Mouse (Mus musculus): ENCODE data around the gene Ckmt2.

Ckmt2 gene

DNA sequence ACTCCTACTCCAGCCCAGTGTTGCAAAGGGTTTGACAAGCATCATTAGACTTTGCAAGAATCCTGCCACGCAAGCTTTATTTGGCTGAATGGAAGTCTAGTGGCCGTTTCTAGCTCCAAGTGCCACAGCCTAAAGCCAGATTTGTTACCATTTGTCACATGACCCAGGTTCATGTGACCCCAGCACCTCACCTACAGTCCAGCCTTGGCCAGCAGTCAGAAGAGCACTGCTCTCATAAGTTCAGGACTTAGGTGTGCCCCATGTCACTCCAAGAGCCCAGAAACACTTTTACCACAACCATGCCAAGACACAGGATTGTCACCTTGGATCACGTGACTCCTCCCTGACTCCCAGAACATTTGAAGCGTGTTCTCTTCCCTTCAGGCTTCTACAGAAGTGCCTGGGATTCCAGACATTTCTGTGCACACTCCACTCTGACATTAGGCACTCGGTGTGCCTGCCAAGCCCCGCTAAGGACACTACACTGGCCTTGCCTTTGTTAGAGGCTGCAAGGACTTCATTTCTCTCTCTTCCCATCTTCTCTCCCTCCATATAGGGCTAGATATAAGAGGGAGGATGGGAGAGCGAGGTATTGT is 2.9 kb downstream of the Ckmt2 start:
- ATAC-seq (ENCODE audit: low TSS enrichment) = 0 out of 2 replicates have a peak, but pooled peaks have one; percentile 4

DNA sequence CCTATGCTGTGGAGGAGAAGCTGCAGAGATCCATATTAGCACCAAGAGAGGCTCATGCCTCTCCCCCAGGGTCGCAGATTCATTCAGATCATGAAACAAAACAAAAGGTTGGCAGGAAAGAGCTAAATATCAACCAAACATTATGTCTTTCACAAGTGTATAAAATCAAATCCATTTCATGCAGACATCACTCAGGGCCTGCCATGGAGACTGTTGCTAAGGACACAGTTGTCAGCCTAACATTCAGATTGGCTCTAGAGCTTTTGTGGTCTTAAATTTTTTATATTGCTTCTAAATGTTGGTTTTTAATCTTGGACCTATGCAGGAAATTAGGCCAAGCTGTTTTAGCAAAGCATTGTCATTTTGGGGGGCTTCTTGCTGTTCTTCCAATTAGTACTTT is 8.1 kb downstream of the Ckmt2 start:
- no peak for ATAC-seq (ENCODE audit: low TSS enrichment)

DNA sequence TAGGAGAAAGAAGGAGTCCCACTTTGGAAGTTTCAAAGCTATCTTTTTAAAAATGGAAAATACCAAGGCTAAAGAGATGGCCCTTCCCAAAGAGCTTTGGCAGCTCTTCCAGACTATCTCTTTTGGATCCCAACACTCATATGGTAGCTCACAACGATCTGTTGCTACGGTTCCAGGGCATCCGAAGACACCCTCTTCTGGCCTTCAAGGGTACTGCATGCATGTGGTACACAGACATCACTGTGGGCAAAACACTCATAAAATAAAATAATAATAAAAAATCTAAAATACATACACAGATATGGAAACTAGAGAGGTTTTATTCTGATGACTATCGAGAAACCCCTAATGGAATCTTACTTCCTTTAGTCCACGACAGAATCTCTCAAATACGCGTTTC is 17.9 kb downstream of the Ckmt2 start:
- no peak for ATAC-seq (ENCODE audit: low TSS enrichment)

DNA sequence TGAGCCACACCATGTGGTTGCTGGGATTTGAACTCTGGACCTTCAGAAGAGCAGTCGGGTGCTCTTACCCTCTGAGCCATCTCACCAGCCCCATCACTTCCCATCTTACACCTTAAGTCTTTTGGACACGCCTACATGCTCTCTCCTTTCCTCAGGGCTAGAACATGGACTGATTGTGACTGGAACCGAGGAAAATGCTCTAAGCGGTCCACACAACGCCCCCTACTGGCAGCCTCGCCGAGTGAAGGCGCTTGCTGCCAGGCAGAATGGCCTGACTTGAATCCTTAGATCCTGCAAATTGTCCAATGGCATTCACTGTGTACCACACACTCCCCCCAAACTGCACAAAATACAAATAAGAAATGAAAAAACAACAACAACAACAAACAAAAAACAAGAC is 19.3 kb downstream of the Ckmt2 start:
- ATAC-seq (ENCODE audit: low TSS enrichment) = no peak

DNA sequence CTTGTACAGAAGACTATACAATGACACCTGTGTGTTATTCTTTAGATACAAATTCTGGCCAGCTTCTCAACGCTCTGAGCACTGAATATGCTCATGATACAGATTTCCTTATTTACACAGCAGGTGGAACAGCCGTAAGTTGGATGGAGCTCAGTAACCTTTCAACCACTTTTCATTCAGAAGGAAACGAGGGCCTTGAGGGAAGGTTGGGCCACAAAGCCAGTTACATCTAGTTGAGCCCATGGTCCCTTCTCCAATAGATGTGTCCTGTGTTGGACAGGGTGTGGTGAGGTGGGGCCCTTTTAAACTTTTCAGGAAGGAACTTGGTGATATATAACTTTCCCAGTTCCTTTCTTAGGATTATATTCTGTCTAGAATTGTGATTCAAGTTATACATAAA is 22.3 kb downstream of the Ckmt2 start:
- ATAC-seq (ENCODE audit: low TSS enrichment) = no peak

DNA sequence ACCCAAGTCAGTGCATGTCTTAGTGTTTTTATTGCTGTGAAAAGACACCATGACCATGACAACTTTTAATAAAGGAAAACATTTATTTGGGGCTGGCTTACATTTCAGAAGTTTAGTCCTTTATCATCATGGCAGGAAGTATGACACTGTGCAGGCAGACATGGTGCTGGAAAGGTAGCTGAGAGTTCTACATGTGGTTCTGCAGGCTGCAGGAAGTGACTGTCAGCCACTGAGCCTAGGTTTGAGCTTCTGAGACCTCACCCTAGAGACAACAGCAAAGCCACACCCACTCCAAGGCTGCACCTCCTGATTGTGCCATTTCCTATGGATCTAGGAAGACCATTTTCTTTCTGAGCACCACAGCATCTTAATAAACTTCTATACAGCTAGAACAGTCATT is 48.8 kb downstream of the Ckmt2 start:
- ATAC-seq (ENCODE audit: low TSS enrichment) = no peak

DNA sequence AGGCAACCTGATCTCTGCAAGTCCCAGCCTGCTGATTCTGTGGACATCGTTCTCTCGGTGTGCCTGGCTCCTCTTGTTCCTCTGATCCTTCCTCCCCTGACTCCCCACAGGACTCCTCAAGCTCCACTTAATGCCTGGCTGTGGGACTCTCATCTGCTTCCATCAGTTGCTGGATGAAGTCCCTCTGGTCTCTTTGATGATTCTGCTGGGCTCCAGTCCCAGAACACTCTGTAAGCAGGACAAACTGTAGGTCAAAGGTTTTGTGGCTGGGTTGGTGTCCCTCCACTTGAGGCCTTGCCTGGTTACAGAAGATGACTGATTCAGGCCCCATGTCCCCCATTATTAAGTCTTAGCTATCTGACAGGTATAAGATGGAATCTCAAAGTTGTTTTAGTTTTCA is 50.6 kb downstream of the Ckmt2 start:
- no peak for ATAC-seq (ENCODE audit: low TSS enrichment)

DNA sequence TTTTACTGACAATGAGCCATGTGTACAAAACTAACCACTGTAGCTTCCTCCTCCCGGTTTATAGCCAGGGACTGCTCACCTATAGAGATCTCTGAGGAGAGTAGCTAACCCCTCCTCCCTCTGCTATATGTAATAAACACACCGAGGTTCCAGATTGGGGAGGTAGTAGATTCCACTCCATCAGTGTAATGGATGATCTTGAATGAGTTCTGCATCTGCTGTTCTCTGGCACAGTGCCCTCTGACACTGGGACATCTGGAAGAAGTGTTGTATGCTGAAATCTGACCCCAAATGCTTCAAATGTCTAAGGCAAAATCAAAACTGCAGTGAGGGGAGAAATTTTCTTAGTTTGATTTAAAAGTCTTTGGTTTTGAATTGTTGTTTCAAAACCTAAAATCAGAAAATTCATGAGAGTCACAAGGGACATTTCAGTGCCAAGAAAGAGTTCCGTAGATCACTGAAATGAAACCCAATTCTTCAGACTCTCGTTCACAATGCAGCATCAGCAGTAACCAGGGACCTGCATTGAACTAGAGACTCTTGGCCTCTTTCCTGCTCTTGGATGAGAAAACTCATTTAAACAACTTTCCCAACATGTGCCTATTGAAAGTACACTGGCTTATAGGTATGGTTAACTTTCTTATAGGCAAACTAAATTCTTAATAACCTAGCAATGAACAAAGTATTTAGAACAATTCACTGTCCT is 51.7 kb downstream of the Ckmt2 start:
- ATAC-seq (ENCODE audit: low TSS enrichment) = no peak

DNA sequence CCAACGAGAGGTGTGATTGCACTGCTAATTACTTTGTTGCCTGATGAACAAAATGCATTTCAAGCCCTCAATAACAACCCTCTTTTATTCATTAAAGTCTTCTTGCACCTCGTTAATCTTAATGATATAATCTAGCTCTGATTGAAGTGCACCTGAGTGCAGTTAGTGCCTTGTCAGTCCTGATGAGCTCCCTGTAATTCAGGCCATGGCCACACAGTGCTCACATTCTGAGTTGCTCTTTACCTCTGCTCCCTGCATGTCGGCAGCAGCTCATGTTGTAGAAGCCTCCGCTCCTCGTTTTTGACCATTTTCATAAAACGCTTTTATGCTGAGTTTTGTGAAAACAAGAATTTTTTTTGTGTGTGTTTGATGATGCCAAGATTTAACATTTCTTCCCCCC is 53.0 kb downstream of the Ckmt2 start:
- peak; percentile 47; the same call in 1 of the 2 replicates for ATAC-seq (ENCODE audit: low TSS enrichment)

DNA sequence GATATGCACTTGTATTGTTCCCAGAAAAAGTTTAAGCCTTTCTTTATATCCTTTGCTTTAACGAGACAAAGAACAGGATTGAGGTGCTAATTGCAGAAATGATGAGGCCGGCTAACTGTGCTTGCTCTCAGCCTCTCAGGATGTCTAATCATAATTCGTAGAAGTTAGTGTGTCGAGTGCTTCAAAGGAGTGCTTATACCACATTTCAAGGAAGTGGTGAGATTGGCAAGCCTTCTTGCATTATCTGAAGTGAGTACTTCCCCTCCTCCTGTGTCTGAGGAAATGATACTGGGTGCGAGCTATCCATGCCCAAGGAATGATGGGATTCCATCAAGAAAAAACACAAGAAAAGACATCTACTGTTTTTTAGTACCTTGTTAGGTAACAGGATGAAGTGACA is 62.0 kb downstream of the Ckmt2 start:
- ATAC-seq (ENCODE audit: low TSS enrichment) = no peak

DNA sequence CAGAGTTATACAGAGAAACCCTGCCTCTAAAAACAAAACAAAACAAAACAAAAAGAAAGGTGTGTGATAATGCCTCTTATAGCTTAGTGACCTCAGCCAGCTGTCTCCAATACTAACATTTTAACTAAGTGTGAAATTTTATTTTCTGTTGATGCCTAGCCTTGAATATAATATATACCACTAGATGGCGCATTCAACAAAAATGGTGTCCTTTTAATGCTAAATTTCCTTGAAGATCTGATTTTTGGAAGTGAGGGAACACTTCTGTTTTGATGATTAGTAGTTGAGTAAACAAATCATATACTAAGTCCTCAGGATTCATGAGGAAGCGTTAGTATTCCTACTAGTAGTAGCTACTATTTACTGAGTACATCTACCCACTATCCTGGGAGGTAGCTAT is 67.2 kb downstream of the Ckmt2 start:
- no peak for ATAC-seq (ENCODE audit: low TSS enrichment)

DNA sequence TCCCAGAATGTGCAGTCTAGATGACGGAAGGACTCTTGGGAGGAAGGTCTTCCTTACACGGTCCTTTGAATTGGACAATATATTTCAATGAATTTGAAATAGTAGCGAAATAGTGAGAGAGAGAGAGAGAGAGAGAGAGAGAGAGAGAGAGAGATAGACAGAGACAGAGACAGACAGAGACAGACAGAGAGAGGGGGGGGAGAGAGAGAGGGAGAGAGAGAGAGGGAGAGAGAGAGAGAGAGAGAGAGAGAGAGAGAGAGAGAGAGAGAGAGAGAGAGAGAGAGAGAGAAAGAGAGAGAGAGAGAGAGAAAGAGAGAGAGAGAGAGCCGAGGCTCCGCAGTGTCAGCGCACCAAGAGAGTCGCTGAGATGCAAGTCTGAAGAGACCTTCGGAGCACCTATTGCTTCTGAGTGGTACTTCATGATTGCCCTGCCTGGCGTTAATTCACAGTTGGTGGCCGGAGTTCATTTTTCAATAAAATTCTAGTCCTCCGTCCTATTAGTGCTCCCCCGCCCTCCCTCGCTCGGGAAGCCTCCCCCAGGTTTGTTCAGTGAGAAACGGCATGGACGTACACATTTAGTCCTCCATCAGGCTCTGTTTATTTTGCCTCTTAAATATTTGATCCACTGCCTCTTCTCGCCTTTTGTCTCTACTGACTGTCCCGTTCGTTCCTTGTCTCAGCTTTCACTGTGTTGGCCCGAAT is 68.7 kb downstream of the Ckmt2 start:
- ATAC-seq (ENCODE audit: low TSS enrichment) = peak; percentile 11

DNA sequence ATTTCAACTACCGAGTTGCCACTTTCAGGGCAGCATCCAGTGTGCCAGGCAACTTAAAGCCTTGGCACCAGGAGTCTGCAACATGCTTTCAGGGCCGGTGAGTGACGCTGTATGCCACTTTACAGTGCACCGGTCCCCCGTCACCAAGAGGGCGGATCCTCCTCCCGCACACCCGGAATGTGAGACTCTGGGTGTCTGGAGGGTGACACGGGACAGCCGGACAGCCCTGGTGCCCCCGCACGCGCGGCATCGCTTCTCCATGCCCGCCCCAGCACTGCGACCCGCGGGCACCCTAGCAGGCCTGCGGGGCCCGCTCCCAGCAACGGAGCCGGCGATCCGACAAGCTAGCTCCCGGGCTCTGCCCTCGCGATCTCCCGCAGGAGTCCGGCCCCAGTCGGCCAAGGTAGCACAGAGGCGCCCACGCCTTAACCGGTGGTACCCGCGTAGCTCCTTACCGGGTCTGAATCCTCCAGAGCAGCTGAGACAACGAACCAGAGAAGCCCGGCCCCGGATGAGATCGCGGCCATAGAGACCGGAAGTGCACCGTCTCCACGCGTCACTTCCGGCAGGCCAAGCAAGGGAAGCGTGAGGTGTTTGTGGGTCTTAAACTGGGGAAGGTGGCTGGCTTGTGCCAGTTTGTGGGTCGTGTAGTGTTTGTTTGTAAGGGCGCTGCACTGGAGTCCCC is 69.4 kb downstream of the Ckmt2 start, which contains the start of gene Zcchc9:
Gene Zcchc9, minus strand, starts transcription at position 551 of the 685 bp plus-strand sequence.
- ATAC-seq (ENCODE audit: low TSS enrichment) = peak; percentile 98
